Mouse (Mus musculus) B cell, adult 67 days (primary cell): ENCODE measurements around the gene Napb. TPM values are rescaled to one million over a fixed set of nuclear protein-coding genes. Genes with fewer than 3 reads are reported as not detected.

Source experiments
- total RNA-seq, 2 experiments: library from RNA; stranded (reverse); gene quantifications; 4 replicates each; pipeline ENCODE4 v1.2.4; 2023

The Napb gene
- under 1 TPM; 0.65 to 0.96 TPM for total RNA-seq

DNA sequence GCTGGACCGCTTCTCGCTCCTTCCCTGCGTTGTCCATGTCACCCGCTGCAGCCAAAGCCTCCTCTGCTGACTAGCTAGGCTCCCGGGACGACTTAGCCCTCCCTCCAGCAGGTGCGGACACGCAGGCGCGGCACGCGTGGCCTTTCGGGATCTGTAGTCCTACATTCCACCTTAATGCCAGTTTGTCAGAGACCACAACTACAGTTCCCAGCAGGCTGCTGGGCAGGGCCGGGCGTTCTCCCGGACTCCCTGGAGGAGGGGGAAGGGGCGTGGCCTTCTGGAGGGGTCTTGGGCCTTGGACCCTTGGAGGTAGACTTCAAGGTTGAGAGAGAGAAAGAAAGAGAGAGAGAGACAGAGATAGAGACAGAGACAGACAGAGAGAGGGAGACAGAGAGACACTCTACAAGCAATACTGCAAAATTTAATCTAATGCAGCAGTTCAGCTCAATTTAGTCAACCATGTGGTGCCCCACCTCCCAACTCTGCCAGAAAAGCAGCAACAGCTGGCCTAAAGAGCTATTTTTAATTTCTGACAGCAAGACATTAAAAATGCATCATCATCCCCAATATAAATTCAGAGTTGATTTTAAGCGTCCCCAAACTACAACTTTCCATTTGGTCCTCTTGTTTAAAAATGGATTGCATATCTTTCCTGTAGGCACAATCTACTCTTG, at the start of gene Napb:
Gene Napb (minus strand): TSS at position 141 of the 674 bp plus-strand sequence.

DNA sequence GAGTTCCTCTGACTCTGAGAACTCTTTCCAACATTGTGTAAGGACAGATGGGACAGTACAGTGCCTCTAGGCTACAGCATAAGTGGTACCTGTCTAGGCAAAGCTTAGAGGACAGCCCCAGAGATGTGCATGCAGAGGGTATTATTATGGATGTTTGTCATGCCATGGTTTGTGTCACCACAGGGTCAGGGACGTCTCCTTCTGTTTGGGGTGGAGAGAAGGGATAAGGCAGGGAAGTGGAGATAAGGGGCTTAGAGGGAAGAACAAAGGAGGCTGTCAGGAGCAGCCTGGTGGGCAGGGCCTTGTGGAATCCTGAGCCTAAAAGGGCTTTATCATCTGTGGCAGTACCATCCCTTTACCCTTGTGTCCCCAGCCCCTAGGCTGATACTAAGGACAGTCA, 49.4 kb upstream of the Napb start, which contains the start of gene 8030411F24Rik:
Gene 8030411F24Rik (plus strand): TSS at position 301 of the 400 bp plus-strand sequence.

DNA sequence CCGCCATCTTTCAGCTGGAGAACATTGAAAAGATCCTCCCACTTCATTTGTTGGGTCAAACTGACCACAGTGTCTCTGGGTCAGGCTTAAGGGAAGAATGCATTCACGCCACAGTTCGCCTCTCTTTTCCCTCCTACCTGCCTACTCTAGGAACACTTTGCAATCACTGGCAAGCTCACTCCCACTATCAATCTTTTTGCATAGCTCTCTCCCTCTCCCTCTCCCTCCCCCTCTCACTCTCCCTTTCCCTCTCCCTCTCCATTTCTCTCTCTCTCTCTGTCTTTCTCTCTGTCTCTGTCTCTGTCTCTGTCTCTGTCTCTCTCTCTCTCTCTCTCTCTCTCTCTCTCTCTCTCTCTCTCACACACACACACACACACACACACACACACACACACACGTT, 39.1 kb upstream of the Napb start, which contains the start of gene Cst11:
Gene Cst11 (minus strand): TSS at position 101 of the 400 bp plus-strand sequence.

DNA sequence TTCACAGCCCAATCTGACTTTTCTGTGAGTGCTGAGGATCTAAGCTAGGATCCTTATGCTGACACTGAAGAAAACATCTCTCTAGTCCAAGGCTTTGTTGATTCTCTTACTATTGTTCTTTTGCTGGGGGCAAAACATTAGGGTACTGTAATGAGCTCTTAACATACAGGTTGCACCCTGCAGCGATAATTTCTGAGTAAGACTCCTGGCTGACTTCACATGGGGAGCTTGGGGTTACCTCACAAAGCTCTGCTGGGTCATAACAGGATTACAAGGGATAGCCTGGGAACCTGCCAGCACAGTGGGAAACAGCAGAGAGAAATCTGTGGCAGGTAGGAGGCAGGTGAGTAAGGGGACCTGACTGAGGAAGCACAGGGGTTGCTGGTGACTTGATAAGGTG, 17.8 kb upstream of the Napb start, which contains the start of gene Cstl1:
Gene Cstl1 (plus strand): TSS at position 301 of the 400 bp plus-strand sequence.

DNA sequence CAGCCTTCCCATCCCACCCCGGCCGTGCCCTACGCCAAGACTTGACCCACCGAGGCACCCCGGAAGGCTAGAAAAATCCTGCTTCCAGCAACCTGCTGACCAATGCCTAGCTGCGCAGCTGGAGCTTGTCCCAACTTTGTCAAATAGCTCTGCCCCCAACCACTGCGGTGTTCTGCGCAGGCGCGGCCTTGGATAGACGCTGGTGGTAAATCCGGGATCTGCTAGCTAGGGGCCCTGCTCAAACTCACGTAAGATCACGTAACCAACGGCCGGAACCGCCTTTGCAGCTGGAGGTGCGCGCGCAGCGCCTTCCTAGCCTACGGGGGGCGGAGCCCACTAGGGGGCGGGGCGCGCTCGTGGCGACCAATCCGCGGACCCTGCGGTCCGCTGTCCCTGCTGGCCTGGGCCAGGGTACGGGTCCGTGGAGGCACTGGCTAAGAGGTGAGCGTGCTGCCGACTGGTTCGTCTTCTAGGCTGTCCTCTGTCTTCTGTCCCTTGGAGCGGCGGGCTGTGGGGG, 51.4 kb downstream of the Napb start, which contains the start of gene Gzf1:
Gene Gzf1 (plus strand): TSS at position 249 of the 517 bp plus-strand sequence.

DNA sequence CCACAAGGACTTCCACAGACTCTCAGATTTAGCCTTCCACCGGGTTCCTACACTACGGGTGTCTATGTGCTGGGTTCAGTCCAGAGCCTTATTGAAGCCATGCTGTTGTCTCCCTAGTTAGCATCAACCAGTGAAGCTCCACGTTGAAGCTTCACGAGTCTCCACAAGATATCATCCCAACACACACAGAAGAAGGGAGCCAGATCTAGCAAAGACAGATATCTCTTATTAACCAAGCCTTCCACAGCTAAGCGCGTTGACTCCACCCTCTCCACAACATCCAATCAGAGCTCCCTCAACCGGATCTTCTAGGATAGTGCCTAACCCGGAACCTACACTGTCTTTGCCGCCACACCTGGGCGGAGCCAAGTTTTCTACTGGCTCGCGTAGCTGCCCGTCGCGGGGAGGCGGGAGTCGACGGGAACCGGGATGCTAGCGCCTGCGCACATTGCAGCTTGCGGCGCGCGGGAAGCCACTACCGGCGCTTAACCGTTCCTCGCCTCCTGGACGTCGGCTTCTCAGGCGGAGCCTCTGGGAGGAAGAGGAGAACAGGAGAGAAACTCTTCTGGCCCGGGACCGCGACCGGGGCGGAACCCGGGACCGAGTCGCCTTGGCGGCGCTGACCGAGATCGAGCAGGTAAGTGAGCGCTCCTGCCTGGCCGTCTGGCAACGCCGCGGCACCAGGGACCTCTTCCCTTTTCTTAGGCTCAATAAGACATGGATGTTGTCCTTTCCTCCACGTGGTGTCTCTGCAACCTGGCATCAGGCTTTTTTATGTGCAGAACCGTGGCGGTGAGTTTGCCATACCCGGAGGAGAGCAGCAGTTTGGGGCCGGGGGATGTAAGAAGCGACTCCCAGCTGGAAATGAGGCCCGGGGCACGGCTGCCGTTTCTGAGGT, 59.8 kb downstream of the Napb start, which contains the start of gene Nxt1:
Gene Nxt1 (plus strand): TSS at position 403 of the 898 bp plus-strand sequence.

Other genes with a start within 250 kb of the Napb start
- gene Nxt1, start 59.9 kb downstream of the Napb start, total RNA-seq = 10 to 100 TPM; 17.8 to 21.2 TPM
- gene Gzf1, start 51.4 kb downstream of the Napb start, total RNA-seq = 10 to 100 TPM; 10.6 to 12.8 TPM
- gene Cstl1, start 17.9 kb upstream of the Napb start, total RNA-seq = not detected
- not detected for gene Cst11, start 39.0 kb upstream of the Napb start, total RNA-seq
- gene 8030411F24Rik, start 49.5 kb upstream of the Napb start, total RNA-seq = not detected
- not detected for gene Cst12, start 56.9 kb upstream of the Napb start, total RNA-seq
- gene Cst8, start 66.3 kb upstream of the Napb start, total RNA-seq = not detected
- not detected for gene Cst13, start 87.6 kb upstream of the Napb start, total RNA-seq
- not detected for gene Cst9, start 102.7 kb upstream of the Napb start, total RNA-seq
- gene 9230104L09Rik, start 132.6 kb upstream of the Napb start, total RNA-seq = not detected
- 100 to 1,000 TPM; 173 to 181 TPM for gene Cst3, start 143.2 kb upstream of the Napb start, total RNA-seq